Mouse (Mus musculus) granulocyte monocyte progenitor cell, adult 5-6 weeks (primary cell): ENCODE results near the gene Faim2. TPM values are rescaled to one million over a fixed set of nuclear protein-coding genes. Genes with fewer than 3 reads are reported as not detected.
A peak's percentile ranks its signal among the peaks of the same experiment; 100 is the strongest.

ENCODE experiments used
- ATAC-seq: replicated peaks from 2 replicates; pipeline ENCODE4 v1.8.0; 2016; ENCODE audit warnings: mild to moderate bottlenecking, moderate TSS enrichment, inconsistent platforms; ENCODE audit not compliant: poor library complexity, severe bottlenecking
- total RNA-seq, 2 experiments: library from RNA; stranded (forward) in 1 of 2; stranded (reverse) in 1 of 2; fragments of 200-712, 200-1000 nt in 1 of 2; fragments of >200 nt in 1 of 2; fragmentation: Nextera tagmentation in 1 of 2; gene quantifications; 2 replicates each; pipeline ENCODE4 v1.2.3; 2014 to 2017

Gene Faim2
- not detected in 2 replicates for total RNA-seq (2014; fragmentation: Nextera tagmentation)
- 0.17 TPM in 1 of 2 replicates, not detected in the other for total RNA-seq (2017)

DNA sequence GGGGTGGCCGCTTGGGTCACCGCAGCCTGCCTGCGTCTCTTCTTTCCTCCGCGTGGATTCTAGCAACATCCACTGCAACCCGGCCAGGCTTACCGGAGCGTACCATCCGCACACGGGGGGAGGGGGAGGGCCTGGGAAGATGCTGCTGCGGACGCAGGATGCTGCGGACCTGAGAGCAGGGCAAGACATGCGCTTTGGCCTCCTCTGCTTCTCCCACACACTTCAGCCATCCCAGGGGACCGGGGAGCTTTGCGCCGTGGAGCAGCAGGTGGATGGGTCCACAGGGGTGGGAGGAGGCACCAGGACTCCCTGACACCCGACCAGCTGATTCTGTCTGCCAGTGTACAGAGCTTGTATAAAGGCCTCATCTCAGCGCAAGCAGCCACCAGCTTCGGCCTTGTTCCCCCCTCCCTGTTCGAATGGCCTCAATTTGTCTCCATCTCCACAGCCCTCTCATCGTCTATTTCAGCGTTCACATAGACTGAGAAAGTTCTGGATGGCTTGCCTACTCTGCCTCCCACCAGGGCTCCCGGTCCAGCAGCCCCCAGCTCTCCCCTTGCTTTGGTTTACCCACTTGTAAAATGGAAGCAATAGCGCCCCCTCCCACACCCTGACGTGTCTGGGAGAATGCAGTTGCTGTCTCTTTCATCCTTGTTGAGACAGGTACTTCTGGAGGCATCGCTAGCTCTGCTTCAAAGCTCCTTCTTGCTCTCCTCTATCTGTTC lies at the start of gene Faim2:
Faim2 (minus strand) TSS at position 537 of the 725 bp plus-strand sequence.
- no peak for ATAC-seq

DNA sequence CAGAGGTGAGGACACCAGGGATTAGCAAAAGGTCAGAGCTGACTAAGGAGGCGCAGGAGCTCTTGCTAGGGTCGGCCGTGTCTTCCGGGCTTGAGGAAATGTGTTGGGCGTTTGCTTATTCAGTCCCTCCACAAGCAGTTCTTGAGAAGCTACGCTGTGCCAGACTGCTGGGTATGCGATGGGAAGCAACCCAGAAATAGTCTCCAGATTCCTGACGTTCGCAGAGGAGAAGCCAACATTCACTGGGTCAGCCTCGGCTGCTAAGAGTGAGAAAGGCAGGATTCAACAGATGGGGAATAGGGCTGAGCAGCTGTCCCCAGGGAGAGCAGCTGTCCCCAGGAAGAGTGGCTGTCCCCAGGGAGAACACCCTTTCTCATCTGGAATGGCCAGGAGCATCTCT lies 41.2 kb upstream of the Faim2 start:
- ATAC-seq = no peak

DNA sequence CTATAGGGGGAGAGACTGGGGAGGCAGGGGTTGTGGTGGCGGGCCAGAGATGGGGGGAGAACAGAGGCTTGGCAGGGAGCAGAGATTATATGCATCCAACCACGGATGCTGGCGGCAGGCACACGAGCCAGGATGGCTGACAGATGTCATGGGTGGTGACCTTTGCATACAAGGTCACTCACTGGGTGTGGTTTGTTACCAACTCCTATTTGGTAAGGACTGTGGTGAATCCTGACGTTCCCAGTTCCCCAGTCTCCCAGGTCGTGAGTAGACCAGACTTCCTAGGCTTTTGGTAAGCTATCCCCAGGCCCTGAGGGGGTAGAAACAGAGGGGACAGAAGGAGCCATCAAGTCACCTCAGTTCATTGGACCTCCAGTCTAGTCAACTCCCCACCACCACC lies 40.7 kb upstream of the Faim2 start:
- no peak for ATAC-seq

DNA sequence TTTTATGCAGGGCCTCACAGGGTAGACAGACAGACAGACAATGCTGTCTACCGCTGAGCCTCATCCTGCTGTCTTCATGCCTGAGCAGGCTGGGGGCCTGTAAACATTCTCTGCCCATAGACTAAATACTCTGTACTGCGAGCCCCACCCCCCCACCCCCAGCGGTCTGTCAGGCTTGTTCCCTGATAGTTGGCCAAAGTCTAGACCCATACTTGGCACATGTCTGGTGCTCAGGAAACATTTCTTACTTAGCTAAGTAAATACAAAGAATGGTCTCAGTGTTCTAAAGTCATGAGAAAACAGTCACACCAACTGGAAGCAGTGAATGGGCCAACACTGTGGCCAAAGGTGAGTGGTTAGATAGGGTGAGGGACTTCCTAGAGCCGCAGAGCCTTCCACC lies 39.4 kb upstream of the Faim2 start:
- ATAC-seq = no peak

DNA sequence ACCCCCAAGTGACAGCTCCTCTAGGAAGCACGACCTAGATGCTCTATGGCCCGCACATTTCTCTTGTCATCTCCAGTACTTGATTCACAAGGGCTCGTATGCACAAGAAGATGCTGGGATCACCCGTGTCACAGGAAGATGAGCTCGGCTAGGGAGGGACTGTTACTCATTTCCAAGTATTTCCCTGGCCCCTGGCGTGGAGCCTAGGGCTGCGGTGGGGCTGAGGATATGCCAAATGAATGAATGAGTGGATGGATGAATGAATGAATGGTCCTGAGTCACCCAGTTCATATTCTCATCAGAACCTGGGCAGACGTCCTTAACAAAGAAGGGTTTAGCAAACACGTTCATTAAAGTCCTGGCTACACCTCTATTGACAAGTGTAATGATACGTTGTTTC lies 32.3 kb upstream of the Faim2 start:
- no peak for ATAC-seq

- ATAC-seq = no peak
These were observed 31.0 kb upstream of the Faim2 start for GRCm38 (mm10) chr15:99558947-99559346.

DNA sequence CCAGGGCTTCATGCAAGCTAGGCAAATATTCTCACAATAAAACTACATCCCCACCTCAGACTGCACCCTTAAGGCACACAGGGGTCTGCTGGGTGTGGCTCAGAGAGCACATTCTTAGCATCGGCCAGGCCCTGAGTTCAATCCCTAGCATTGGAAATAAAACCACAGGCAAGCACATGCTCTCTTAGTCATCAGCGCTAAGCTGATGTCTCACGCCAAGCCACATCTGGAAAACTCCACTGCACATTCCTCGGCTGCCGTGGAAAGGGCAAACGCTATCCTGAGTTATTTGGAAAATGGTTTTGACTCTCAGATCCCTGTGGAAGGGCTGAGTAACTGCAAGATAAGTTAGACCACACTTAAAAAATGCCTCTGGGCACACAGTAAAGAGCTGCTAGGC lies 25.8 kb upstream of the Faim2 start:
- ATAC-seq = no peak

DNA sequence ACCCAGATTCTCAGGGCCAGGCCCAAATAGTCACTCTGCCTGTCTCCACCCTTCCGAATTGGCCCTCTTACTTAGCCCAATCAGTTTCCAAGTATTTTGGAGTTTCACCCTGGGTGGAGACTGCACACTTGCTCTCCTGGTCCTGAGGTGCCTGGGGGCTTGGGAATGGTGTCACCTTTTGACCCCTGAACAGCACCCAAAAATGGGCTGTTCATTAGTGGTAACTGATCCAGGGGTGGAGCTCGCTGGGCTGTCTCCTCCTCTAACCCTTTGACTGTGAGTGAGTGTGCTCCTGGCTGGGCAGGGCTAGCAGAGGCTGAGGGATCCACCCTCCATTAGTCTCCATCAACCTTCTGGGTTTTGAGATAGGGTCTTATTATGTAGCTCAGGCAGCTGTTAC lies 21.9 kb upstream of the Faim2 start:
- ATAC-seq = no peak

GRCm38 (mm10) chr15:99547732-99548131 lies 19.8 kb upstream of the Faim2 start:
- ATAC-seq = no peak

- ATAC-seq = no peak
These were observed 18.6 kb upstream of the Faim2 start for GRCm38 (mm10) chr15:99546596-99546995.

DNA sequence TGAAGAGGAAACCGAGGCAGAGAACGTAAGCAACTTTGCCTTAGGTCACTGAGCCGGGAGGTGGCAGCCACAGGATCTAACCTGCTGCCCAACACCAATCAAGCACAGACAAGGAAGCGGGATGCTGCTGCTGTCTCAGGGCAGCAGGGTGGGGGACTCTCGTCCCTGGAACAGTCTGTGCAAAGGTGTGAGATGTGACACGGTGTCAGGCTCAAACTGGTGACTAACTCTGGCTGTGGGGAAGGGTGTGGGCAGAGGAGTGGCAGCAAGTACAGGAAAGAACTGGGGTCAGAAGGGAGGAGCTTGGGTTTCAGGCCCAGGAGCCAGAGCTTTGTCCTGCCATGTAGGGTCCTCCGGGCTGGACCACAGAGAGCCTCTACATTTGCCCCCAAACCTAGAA lies 16.1 kb upstream of the Faim2 start:
- ATAC-seq = no peak

DNA sequence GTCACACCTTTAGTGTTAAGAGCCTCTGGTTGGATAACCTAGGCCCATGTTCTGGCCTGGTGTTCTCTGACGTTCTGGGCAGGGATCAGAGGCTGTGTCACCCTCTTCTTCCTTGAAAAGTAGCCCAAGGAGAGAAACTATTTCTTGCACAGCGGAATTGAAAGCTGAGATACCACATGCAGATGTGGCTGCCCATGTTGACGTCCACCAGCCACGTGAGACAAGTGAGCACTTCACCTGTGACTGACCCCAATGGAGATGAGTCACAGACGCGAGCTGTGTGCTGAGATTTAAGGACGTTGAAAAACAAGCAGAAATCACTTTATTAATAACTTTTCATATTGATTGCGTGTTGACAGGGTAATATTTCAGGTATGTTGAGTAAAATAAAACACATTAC lies 11.9 kb upstream of the Faim2 start:
- ATAC-seq = no peak

DNA sequence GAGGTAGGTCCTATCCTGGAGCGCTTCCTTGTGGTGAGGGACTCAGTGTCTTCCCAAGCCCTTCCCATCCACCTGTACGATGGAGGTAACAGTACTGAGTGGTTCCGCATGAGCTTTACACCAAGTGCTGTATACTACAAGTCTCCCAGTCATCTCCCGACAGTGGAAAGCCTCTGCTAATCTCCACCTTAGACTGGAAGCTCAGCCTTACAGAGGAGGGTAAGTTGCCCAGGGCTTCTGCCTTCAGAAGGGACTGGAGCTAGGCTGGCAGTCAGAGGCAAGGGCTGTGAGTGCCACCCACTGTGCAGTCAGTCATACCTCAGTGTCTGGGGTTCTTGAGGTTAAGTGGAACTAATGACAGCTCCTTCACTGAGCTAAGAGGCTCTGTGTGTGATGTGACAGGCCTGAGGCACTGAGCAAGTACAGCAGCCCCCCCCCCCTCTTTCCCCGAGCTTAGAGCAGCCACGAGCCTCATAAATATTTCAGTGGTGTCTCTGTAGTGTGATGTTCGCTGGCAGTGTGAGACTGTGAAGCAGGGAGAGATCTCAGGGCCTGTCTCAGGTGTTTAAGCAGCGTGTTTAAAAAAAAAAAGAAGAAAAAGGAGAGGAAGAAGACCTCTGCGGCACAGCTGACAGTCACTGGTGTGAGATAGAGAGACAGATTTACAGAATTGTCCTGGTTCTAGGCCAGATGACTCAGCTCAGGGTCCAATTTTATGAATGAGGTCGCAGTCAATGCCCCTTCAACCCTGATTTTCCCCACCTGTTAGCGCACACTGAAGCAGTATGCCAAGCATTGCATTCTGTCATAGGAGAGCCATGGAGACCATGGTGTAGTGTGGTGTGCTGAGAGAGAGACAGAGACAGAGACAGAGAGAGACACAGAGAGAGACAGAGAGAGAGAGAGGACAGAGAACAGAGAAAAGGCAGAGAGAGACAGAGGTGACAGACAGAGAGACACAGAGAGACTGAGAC lies 9.2 kb upstream of the Faim2 start:
- no peak for ATAC-seq

- no peak for ATAC-seq
These were observed 4.1 kb upstream of the Faim2 start for GRCm38 (mm10) chr15:99532023-99532422.

- no peak for ATAC-seq
These were observed 3.2 kb upstream of the Faim2 start for GRCm38 (mm10) chr15:99531146-99531545.

DNA sequence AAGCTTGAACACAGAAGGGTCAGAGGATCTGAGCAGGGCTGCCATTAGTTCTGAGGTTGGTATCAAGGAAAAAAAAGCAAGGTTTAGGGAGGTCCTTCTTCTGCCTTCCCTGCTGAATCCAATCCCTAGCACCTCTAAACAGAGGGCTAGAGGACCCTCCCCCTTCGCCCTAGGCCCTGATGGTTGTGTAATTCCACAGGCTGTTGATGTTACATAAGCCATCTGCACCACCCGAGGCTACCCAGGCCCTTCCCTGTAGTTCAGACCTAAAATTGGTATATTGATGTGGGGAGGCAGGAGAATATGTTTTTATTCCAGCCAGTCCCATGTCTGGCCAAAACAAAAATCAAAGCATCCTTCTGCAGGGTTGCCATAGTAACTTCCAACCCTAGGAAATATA lies 1.3 kb downstream of the Faim2 start:
- ATAC-seq = peak; percentile 78

- ATAC-seq = no peak
These were observed 7.7 kb downstream of the Faim2 start for GRCm38 (mm10) chr15:99520306-99520705.

GRCm38 (mm10) chr15:99519626-99520025 lies 8.3 kb downstream of the Faim2 start:
- ATAC-seq = no peak

GRCm38 (mm10) chr15:99517715-99518114 lies 10.2 kb downstream of the Faim2 start:
- ATAC-seq = no peak

- no peak for ATAC-seq
These were observed 11.2 kb downstream of the Faim2 start for GRCm38 (mm10) chr15:99516715-99517114.

- ATAC-seq = no peak
These were observed 16.0 kb downstream of the Faim2 start for GRCm38 (mm10) chr15:99511797-99512525.
